24 mouse cellular contexts compared by ENCODE assay signal in genomic region chr4:43636751-43637150, GRCm38 (mm10). TPM values are rescaled to one million over a fixed set of nuclear protein-coding genes. Genes with fewer than 3 reads are reported as not detected.
DNase-seq lines count a peak whose midpoint lies in the region; ATAC-seq and TF ChIP-seq lines count a peak whose summit lies in the region.
"Had no signal": no experiment of that assay in that cellular context is flagged by ENCODE, and none has a peak within 500 bp of the region (broad histone marks: within the 10 kb centered on the region; RNA-seq: fewer than 3 reads in every experiment).

No protein-coding gene starts in this region.

- H3K27me3 ChIP-seq in liver, postnatal 0 days (ENCODE audit: insufficient read depth, low read length), result peaks cover 12% of the 10 kb centered on the region
- H3K27me3 ChIP-seq: embryonic facial prominence, embryonic 15.5 days had no signal

- intact Hi-C loops in gastrocnemius, adult 2 months (cut with DNase I), result no loop called here

- no peaks in the 10 kb centered on the region for H3K36me3 ChIP-seq in liver, postnatal 0 days (replicated peaks; ENCODE audit: insufficient read depth, low read length)
- H3K36me3 ChIP-seq: heart, embryonic 12.5 days had no signal

- H3K4me3 ChIP-seq in gastrocnemius, adult 2 months, result no peak overlapping the region
- H3K4me3 ChIP-seq in liver, postnatal 0 days (ENCODE audit: low read depth, low read length), result no peak overlapping the region
- H3K4me3 ChIP-seq: embryonic facial prominence, embryonic 15.5 days; heart, embryonic 12.5 days had no signal

- WGBS in liver, postnatal 0 days (ENCODE audit: insufficient replicate concordance), result 72% methylated on average over 6 of the region's 6 CpGs

- no peak for ATAC-seq in liver, postnatal 0 days
- no peak for ATAC-seq in erythroid progenitor cell, adult 5-6 weeks (replicated peaks; ENCODE audit: low FRiP score, poor library complexity, severe bottlenecking)
- ATAC-seq: hindbrain, postnatal 0 days had no signal

- no peak overlapping the region for H3K9ac ChIP-seq in liver, postnatal 0 days (replicated peaks)
- H3K9ac ChIP-seq: embryonic facial prominence, embryonic 15.5 days; heart, embryonic 12.5 days had no signal

- no peak overlapping the region for H3K4me2 ChIP-seq in liver, postnatal 0 days (ENCODE audit: low read depth, low read length)
- H3K4me2 ChIP-seq: embryonic facial prominence, embryonic 15.5 days; heart, embryonic 12.5 days; midbrain, embryonic 11.5 days had no signal

- no peaks in the 10 kb centered on the region for H3K4me1 ChIP-seq in liver, postnatal 0 days (ENCODE audit: insufficient read depth)

- no peaks in the 10 kb centered on the region for H3K9me3 ChIP-seq in liver, postnatal 0 days (ENCODE audit: low read length)
- H3K9me3 ChIP-seq: embryonic facial prominence, embryonic 15.5 days; heart, embryonic 12.5 days had no signal

- TF ChIP-seq CTCF in gastrocnemius, adult 2 months (IDR thresholded peaks at IDR 0.05), result no peak
- no peak for TF ChIP-seq CTCF in liver, postnatal 0 days (IDR thresholded peaks at IDR 0.05; ENCODE audit: low read depth)

- no peak overlapping the region for H3K27ac ChIP-seq in gastrocnemius, adult 2 months
- no peak overlapping the region for H3K27ac ChIP-seq in liver, postnatal 0 days (ENCODE audit: low read depth)
- H3K27ac ChIP-seq: embryonic facial prominence, embryonic 15.5 days; hindbrain, postnatal 0 days had no signal

- peak; percentile 8 for DNase-seq in gastrocnemius, adult 2 months
- DNase-seq in gastrocnemius, postnatal 4 days (ENCODE audit: low spot score in 2 of 2), result no peak
- DNase-seq in liver, postnatal 0 days, result peak; percentile 3
- no peak for DNase-seq in liver
- DNase-seq in urinary bladder, adult 2 months (ENCODE audit: low spot score), result peak; percentile 15
- no peak for DNase-seq in urinary bladder, postnatal 10 days (ENCODE audit: low spot score)
- DNase-seq: adrenal gland, adult 2 months; cerebellum, adult 11 months; cerebellum, postnatal 14 days; gastrocnemius, postnatal 10 days; heart, adult 18-20 months; heart, postnatal 10 days; kidney, adult 18-20 months; left cerebral cortex, postnatal 4 days; lung, adult 2 months; lung, postnatal 14 days; thymus, postnatal 14 days had no signal

- TF ChIP-seq EP300 in liver, postnatal 0 days (IDR thresholded peaks at IDR 0.05; ENCODE audit: low read depth), result no peak

RNA-seq across cellular contexts. Expression of gene Npr2, which starts 5.0 kb away (rescaled TPM):
- 10 to 100 TPM; 32.4 to 51.4 TPM for total RNA-seq in gastrocnemius, adult 2 months (2021)
- 10 to 100 TPM; 42.9 to 49.7 TPM for total RNA-seq in gastrocnemius, postnatal 4 days (2021)
- 0.54 and 0.82 TPM in 2 replicates for polyA plus RNA-seq in liver, postnatal 0 days (2015; fragmentation: Nextera tagmentation; extraction: Ambion mirVana)
- 54.7 and 69.7 TPM in 2 replicates for polyA plus RNA-seq in urinary bladder, adult 2 months (2012; rRNA removed)
- total RNA-seq in erythroid progenitor cell, adult 5-6 weeks (2015; ENCODE audit: low replicate concordance), result 10.8 TPM in 1 of 2 replicates, not detected in the other
- total RNA-seq in erythroid progenitor cell, adult 5-6 weeks (2017; ENCODE audit: low replicate concordance), result 0.13 TPM in 1 of 2 replicates, not detected in the other

RNA-seq across cellular contexts. Expression of gene Spag8, which starts 16.6 kb away (rescaled TPM):
- total RNA-seq in gastrocnemius, adult 2 months (2021), result under 1 TPM in 1 of 2 experiments, not detected in 1; 0.31 TPM
- under 1 TPM in 1 of 2 experiments, not detected in 1; 0.26 TPM for total RNA-seq in gastrocnemius, postnatal 4 days (2021)
- polyA plus RNA-seq in liver, postnatal 0 days (2015; fragmentation: Nextera tagmentation; extraction: Ambion mirVana), result not detected in 2 replicates
- polyA plus RNA-seq in urinary bladder, adult 2 months (2012; rRNA removed), result 1.0 and 1.3 TPM in 2 replicates
- total RNA-seq in erythroid progenitor cell, adult 5-6 weeks (2015; ENCODE audit: low replicate concordance), result not detected in 2 replicates
- total RNA-seq in erythroid progenitor cell, adult 5-6 weeks (2017; ENCODE audit: low replicate concordance), result 3.9 TPM in 1 of 2 replicates, not detected in the other
- total RNA-seq: heart, adult 18-20 months; monocyte, adult 5-6 weeks had no signal

RNA-seq across cellular contexts. Expression of gene Hint2, which starts 19.5 kb away (rescaled TPM):
- total RNA-seq in gastrocnemius, adult 2 months (2021), result 10 to 100 TPM; 35.8 to 47.9 TPM
- 10 to 100 TPM; 57.6 to 66.5 TPM for total RNA-seq in gastrocnemius, postnatal 4 days (2021)
- polyA plus RNA-seq in liver, postnatal 0 days (2015; fragmentation: Nextera tagmentation; extraction: Ambion mirVana), result 159 and 186 TPM in 2 replicates
- polyA plus RNA-seq in urinary bladder, adult 2 months (2012; rRNA removed), result 107 and 112 TPM in 2 replicates
- total RNA-seq in erythroid progenitor cell, adult 5-6 weeks (2015; ENCODE audit: low replicate concordance), result 18.9 and 26.7 TPM in 2 replicates
- total RNA-seq in erythroid progenitor cell, adult 5-6 weeks (2017; ENCODE audit: low replicate concordance), result 6.5 and 12.0 TPM in 2 replicates

RNA-seq across cellular contexts. Expression of gene Tmem8b, which starts 32.0 kb away (rescaled TPM):
- 10 to 100 TPM in 1 of 2 experiments, 1 to 10 TPM in 1; 8.4 to 14.9 TPM for total RNA-seq in gastrocnemius, adult 2 months (2021)
- total RNA-seq in gastrocnemius, postnatal 4 days (2021), result 10 to 100 TPM in 1 of 2 experiments, 1 to 10 TPM in 1; 9.4 to 12.0 TPM
- 0.29 and 0.33 TPM in 2 replicates for polyA plus RNA-seq in liver, postnatal 0 days (2015; fragmentation: Nextera tagmentation; extraction: Ambion mirVana)
- 8.3 and 12.6 TPM in 2 replicates for polyA plus RNA-seq in urinary bladder, adult 2 months (2012; rRNA removed)
- total RNA-seq in erythroid progenitor cell, adult 5-6 weeks (2015; ENCODE audit: low replicate concordance), result 1.4 TPM in 1 of 2 replicates, not detected in the other
- total RNA-seq in erythroid progenitor cell, adult 5-6 weeks (2017; ENCODE audit: low replicate concordance), result 0.64 TPM in 1 of 2 replicates, not detected in the other

RNA-seq across cellular contexts. Expression of gene Fam221b, which starts 32.2 kb away (rescaled TPM):
- total RNA-seq in gastrocnemius, adult 2 months (2021), result under 1 TPM; 0.08 to 0.15 TPM
- under 1 TPM; 0.13 to 0.44 TPM for total RNA-seq in gastrocnemius, postnatal 4 days (2021)
- polyA plus RNA-seq in liver, postnatal 0 days (2015; fragmentation: Nextera tagmentation; extraction: Ambion mirVana), result 1.7 and 1.8 TPM in 2 replicates
- 0.41 and 0.51 TPM in 2 replicates for polyA plus RNA-seq in urinary bladder, adult 2 months (2012; rRNA removed)
- total RNA-seq in erythroid progenitor cell, adult 5-6 weeks (2015; ENCODE audit: low replicate concordance), result not detected in 2 replicates
- 1.7 TPM in 1 of 2 replicates, not detected in the other for total RNA-seq in erythroid progenitor cell, adult 5-6 weeks (2017; ENCODE audit: low replicate concordance)
- total RNA-seq: hindbrain, postnatal 0 days; liver, adult 2 months had no signal
- polyA plus RNA-seq: adrenal gland, adult 2 months; liver, adult 2 months had no signal

Comparison
In these comparisons a context has a peak if more than half of its experiments do, and no peak if none do; other contexts are left out.
1. DNase-seq: peak in gastrocnemius, adult 2 months (single experiment), liver, postnatal 0 days (single experiment) and urinary bladder, adult 2 months (single experiment); none in gastrocnemius, postnatal 4 days (0 of 2), liver (single experiment) and urinary bladder, postnatal 10 days (single experiment).